Mouse (Mus musculus) skeletal muscle tissue, adult 2 months (tissue): ENCODE results near the gene Map2k5.

Experiments
- DNase-seq: peaks from one replicate; pipeline ENCODE4 v3.0.0-alpha.2; 2012; ENCODE audit warnings: low read depth, low spot score

Map2k5 gene

DNA sequence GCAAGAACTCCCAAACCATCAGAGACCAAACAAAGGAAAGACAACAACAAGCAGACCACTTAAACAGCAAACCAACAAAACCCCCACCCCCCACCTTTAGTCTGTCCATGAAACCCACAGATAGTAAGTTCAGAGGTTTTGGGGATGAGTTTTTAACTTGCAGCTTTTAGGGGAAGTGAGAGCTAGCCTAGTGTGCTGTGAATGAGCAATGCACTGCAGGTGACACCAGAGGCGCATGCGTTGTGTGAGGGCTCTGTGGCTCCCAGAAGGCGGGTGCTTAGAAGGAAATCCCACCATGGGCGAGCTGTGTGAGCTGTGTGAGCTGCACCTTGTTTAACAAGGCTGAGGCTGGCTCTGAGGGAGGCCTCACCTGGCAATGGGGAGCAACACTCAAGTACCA is 184.9 kb downstream of the Map2k5 start:
- DNase-seq = no peak

DNA sequence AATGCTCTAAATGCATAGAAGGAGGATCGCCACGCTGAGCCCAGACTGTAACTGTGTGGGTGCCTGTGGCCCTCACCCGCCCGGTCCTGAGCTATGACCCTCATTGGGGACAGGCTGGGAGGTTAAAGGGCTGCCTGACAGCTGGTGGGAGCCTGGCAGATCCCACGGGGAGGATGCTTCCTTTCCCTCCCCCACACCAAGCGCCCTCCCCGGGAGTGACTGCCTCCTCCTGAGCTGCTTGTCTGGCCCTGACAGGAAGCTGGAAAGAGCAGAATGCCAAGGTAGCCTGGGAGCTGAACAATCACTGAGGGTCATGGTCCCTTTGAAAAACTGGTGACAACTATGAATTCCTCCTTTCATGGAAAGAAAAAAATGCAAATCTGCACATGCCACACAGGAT is 190.4 kb downstream of the Map2k5 start:
- no peak for DNase-seq

DNA sequence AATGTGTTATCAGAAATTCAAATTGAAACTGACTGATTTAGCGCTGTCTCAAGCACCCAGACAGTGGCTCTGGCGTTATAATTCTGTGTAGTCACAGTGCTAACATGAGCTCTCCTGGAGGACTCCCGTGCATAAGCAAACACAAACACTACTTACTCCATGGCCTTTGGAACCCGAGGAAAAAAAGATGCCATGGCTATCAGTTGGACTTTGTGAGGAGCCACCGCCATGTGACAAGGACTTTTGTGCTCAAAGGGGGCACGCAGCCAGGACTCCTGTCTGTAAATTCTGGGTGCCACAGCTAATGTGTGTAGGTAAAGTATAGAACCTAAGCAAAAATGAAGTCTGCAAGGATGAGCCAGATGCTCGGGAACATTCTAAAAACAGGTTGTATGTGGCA is 192.5 kb downstream of the Map2k5 start:
- no peak for DNase-seq

DNA sequence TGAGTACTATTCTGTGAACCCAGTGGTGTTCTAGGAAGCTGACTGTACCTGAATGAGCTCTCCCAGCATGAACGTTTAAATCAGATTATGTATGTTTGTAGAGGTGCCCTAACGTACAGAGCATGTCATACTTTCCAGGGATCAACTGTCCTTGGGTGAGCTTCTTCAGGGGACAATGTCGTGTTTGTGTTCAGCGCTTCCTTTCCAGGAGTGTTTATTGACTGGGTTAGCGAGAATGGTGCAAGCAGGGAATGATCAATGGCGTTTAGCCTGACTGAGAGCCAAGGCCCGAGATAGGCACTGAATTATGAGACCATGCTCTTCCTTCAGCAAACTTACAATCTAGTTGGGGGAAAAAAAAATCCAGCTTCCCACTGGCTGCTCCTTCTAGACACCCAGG is 193.8 kb downstream of the Map2k5 start:
- DNase-seq = no peak

DNA sequence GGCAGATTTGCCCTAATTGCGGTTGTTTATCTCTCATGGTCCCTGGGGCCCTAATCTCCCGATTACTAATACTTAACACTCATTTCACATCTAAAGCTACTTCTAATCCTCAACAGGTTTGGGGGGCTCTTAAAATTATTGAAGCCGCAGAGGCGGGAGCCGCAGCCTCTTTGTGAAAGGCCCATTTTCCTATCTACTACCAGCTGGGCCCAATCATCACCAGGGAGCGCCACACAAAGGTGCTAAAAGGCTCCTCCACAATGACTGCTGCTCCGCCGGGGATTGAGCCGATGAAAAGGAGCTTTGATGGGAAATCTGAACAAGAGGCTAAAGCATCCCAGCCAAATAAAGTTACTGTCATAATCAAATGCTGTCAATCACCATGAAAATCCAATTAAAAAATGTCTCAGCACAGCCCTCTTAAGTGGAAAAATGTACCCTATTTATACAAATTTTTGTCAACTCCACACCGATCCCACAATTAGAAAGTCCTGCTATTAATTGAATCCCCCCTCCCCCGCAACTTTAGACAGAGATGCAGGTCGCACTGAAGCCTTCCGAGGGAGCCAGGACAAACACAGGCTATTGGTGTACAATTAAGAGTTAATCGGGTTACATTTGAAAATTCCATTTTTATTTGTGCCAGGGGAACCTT is 195.3 kb downstream of the Map2k5 start:
- no peak for DNase-seq

GRCm38 (mm10) chr9:63181337-63182178 is 196.1 kb downstream of the Map2k5 start:
- DNase-seq = no peak

DNA sequence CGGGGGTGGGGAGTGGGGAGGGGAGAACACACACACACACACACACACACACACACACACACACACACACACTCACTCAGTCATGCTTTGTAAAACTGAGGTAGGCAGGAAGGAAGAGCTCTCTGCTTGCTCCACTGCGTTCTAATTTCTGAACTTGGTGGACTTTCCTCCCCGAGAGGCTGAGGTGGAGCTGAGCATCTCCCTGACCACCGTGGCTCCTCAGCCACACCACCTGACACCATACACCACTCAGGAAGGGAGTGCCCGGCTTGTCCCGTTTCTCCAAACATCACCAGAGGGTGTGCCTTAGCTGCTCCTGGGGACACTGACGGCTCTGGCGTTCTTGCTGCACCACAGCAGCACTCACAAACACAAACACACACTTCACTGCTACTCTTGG is 199.4 kb downstream of the Map2k5 start:
- no peak for DNase-seq

- DNase-seq = no peak
Observed at GRCm38 (mm10) chr9:63174001-63174721, 203.5 kb downstream of the Map2k5 start.

GRCm38 (mm10) chr9:63171951-63172350 is 205.8 kb downstream of the Map2k5 start:
- no peak for DNase-seq

DNA sequence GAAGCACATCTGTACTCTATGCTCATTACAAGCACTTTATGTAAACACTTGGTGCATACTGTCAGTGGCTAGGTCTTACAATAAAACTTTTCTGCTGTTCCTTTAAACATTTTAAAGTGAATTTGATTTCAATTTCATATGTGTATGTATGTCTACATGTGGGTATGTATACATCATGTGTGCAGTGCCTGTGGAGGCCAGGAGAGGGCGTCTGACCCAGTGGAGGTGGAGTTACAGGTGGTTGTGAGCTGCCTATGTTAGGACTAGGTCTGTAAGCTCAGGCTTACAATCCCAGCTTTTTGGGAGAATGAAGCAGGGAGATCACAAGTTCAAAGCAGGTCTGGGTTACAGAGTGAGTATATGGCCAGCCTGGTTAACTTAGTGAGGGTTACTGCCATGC is 208.6 kb downstream of the Map2k5 start:
- no peak for DNase-seq

DNA sequence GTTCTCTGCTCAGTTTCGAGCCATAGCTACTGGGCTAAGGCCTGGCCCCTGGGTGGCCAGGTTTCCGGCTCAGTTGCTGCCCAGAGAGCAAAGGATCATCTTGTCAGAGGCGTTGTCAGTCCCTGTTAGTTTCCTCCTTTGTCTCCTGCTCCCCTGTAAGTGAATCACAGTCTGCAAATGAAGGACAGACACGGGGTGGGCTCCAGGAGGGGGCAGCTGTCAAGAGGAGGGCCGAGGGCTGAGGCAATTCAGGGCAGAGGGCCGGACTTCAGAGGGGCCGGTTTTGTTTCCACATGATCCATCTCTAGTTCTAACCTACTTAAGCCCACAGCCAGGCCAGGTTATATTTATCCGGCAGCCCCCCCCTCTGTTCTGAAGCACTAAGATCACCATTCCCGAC is 212.6 kb downstream of the Map2k5 start:
- no peak for DNase-seq

- no peak for DNase-seq
Observed at GRCm38 (mm10) chr9:63163756-63164155, 213.9 kb downstream of the Map2k5 start.

DNA sequence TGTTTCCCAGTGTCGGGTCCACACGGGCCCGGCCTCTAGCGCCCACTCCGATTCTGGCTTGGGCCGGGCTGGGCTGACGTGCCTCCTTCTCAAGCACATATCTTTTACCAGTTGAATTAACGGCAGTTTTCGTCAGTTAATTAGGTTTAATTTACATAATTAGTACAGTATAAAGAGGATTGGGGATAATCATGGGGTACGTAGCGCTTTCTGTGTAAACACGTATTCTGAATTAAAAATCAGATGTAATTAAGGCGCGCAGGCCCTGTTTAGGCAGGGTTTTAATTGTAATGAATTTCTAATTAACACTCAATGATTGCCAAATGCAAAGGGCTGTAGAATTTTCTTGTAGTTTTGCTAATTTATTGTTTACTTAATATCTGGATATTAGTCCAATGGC is 225.8 kb downstream of the Map2k5 start:
- no peak for DNase-seq

- DNase-seq = no peak
Observed at GRCm38 (mm10) chr9:63151072-63151870, 226.4 kb downstream of the Map2k5 start.

GRCm38 (mm10) chr9:63150086-63150800 is 227.5 kb downstream of the Map2k5 start:
- no peak for DNase-seq

GRCm38 (mm10) chr9:63149372-63149766 is 228.3 kb downstream of the Map2k5 start:
- no peak for DNase-seq

- DNase-seq = no peak
Observed at GRCm38 (mm10) chr9:63148410-63149371, 229.0 kb downstream of the Map2k5 start, which contains the start of gene Skor1. Gene Skor1, minus strand, starts transcription at chr9:63148961.

- DNase-seq = no peak
Observed at GRCm38 (mm10) chr9:63147786-63148409, 229.8 kb downstream of the Map2k5 start.

DNA sequence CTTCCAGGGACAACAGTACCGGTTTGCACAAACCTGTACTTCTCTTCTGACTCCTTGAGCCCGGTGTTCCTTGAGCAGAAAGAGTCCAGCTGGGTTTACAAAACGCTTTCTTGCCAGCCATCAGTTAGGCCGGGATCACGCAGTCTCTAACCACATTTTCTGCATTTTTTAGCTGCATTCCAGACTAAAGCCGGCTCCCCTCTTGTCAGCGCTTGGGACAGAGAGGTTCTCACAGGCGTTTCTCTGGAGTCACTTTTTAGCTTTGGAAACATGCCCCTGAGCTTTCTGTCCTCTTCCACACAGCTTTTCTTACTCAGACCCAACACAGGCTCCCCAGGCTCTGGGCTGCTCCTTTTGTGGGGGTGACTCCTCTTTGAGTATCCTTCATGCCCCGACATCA is 230.4 kb downstream of the Map2k5 start:
- no peak for DNase-seq
